Mouse (Mus musculus) spleen, postnatal 10 days (tissue): ENCODE measurements around the gene Gm4869.

Experiments
- DNase-seq, 2 experiments: peaks; one replicate each; pipeline ENCODE4 v3.0.0; 2021 to 2022; ENCODE audit warnings: low spot score in 2 of 2

The Gm4869 gene

GRCm38 (mm10) chr5:140521196-140521595 is 75.8 kb downstream of the Gm4869 start:
- no peak for DNase-seq

DNA sequence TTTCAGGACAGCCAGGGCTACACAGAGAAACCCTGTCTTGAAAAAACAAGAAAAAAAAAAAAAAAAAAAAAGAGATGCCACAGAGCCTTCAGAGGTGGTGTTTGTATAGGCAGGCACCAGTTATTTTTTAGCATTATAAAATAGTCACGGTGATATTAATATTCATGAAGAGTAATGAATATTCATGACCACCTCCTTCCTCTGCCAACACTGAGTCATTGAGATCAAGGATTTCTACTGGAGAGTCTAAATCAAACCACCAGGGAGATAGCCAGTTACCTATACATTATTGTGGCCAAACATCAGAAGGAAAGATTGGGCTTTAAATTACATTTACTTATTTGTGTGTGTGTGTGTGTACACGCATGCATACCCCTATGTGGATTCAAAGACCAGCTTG is 81.3 kb downstream of the Gm4869 start:
- DNase-seq, result no peak

DNA sequence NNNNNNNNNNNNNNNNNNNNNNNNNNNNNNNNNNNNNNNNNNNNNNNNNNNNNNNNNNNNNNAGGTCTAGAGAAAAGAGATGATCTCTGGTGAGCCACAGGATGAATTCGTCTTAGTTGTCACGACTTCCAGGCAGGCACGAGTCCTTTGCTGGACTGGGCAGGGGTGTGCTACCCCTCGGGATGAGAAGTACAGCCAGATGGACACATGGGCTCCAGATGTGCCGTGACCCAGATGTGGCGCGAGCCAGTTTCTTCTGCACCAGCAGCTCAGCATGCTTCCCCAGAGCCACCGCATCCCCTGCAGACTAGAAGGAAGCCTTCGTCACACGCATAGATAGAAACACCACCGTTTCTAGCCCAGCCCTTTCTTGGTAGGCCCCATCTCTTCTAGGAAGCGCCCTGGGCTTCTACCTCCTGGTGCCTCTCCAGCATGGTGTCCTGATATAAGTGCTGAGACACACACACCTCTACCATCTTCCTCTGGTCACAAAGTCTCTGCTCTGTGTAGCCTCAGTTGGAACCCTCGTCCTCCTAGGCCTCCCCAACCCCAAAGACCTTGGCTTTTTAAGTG is 92.8 kb downstream of the Gm4869 start:
- DNase-seq, result no peak

- DNase-seq, result peak; percentile 78 to 88
Observed at GRCm38 (mm10) chr5:140540106-140540505, 94.7 kb downstream of the Gm4869 start.

DNA sequence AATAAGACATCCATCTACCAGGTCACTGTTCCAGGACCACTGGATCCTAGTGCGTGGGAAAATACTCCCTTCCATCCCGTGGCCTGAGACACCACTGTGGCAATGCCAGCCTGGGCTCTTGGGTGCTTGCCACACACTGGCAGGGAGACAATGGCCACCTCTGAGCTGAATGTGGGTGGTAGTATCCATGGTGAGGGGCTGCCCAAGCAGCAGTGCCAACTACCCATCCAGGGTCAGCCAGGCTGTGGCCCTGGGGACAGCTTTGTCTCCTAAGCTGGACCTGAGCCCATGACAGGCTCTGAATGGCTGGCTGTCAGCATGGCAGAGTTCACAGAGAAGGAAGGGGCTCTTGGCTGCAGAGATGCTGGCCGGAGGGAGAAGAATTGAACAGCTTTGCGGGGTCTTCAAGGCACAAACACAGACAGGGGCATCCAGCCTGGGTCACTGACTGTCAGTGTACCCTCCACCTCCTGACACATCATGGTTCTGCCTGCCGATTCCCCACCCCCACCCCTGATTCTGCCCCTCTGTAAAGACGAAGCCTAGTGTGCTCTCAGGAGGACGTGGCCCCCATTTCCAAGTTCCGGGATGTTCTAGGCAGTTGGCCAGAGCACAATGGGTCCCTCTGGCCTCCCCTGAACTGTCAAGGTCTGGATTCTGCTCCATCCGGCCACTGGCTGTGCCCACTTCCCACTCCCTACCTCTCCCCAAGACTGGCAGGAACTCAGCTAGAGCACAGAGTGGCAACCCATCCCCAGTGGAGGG is 97.5 kb downstream of the Gm4869 start:
- no peak for DNase-seq
